Mouse (Mus musculus) bone marrow, adult 2 months (tissue): ENCODE data around the gene Aspscr1.

Source experiments
- CTCF ChIP-seq: fragments of 200-500 bp; IDR thresholded peaks from 2 replicates; pipeline ENCODE4 v1.5.1; 2011; ENCODE audit warnings: low read length, control low read depth; ENCODE audit not compliant: control insufficient read depth, insufficient read depth
- POLR2A ChIP-seq: fragments of 200-500 bp; IDR thresholded peaks from 2 replicates; pipeline ENCODE4 v1.6.1; 2011; ENCODE audit warnings: low read depth, mild to moderate bottlenecking, control low read depth, low read length, borderline replicate concordance; ENCODE audit not compliant: control insufficient read depth

DNA sequence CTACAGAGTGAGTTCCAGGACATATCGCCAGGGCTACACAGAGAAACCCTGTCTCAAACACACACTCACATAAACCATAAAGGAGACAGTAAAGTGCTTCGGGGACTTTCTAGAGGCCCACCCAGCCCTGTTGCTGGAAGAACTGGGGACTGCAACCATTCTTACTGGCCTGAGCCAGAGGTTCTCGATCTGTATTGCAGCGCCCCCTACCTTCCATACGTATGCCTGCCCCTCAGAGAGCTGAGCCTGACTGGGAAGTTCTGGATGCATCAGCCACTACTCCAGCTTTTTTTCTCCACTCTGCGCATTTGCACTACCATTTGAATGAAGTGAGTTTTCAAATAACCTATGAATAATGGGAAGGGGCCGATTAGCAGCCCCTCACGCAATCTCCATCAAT lies 76.7 kb downstream of the Aspscr1 start:
- peak; percentile 81 for TF ChIP-seq CTCF
- TF ChIP-seq POLR2A, result no peak
